Mouse (Mus musculus) forebrain, embryonic 15.5 days (tissue): ENCODE results near the gene Psg20. TPM values are rescaled to one million over a fixed set of nuclear protein-coding genes. Genes with fewer than 3 reads are reported as not detected.
"Not testable (repeated sequence)": the region's sequence is repeated elsewhere in the genome, so short reads cannot be mapped to it uniquely, and the experiment has no call there.

Experiments used
- ATAC-seq: fragments of 200-750 bp; cut with Nextera tagmentation; replicated peaks from 2 replicates; pipeline ENCODE4 v1.8.0; 2017; ENCODE audit warnings: mild to moderate bottlenecking, moderate TSS enrichment, moderate library complexity
- H3K27ac ChIP-seq: fragments of 300-500 bp; sonication (generic); replicated peaks from 2 replicates; pipeline ENCODE4 v1.5.1; 2015; ENCODE audit warnings: mild to moderate bottlenecking, inconsistent platforms
- H3K27me3 ChIP-seq: fragments of 300-500 bp; sonication (generic); 2 replicates; pipeline ENCODE4 v1.6.1; 2015; ENCODE audit warnings: inconsistent platforms
- H3K36me3 ChIP-seq: fragments of 300-500 bp; sonication (generic); 2 replicates; pipeline ENCODE4 v1.6.1; 2015; ENCODE audit warnings: mild to moderate bottlenecking, inconsistent platforms
- H3K4me1 ChIP-seq: fragments of 300-500 bp; sonication (generic); 2 replicates; pipeline ENCODE4 v1.6.1; 2015; ENCODE audit warnings: inconsistent platforms
- H3K4me2 ChIP-seq: fragments of 300-500 bp; sonication (generic); replicated peaks from 2 replicates; pipeline ENCODE4 v1.6.1; 2015; ENCODE audit warnings: mild to moderate bottlenecking, inconsistent platforms
- H3K4me3 ChIP-seq: fragments of 300-500 bp; sonication (generic); 2 replicates; pipeline ENCODE4 v1.5.1; 2015; ENCODE audit warnings: mild to moderate bottlenecking, inconsistent platforms
- H3K9ac ChIP-seq: fragments of 300-500 bp; sonication (generic); replicated peaks from 2 replicates; pipeline ENCODE4 v1.6.1; 2015; ENCODE audit warnings: mild to moderate bottlenecking, inconsistent platforms
- H3K9me3 ChIP-seq: fragments of 300-500 bp; sonication (generic); 2 replicates; pipeline ENCODE4 v1.6.1; 2016; ENCODE audit warnings: inconsistent platforms
- WGBS: fragments of 180-500 bp; shearing (Covaris S2); methylation state at CpG from one replicate; pipeline ENCODE4 v1.1.7; 2015; ENCODE audit warnings: mixed read lengths; 5-methylcytosine and 5-hydroxymethylcytosine counted together
- polyA plus RNA-seq: library from polyadenylated mRNA; unstranded; fragments of >200 nt; fragmentation: Nextera tagmentation; extraction: Ambion mirVana; gene quantifications from 2 replicates; pipeline ENCODE4 v1.2.1, GENCODE M21; 2015

Psg20 gene
- polyA plus RNA-seq = not detected in 2 replicates

DNA sequence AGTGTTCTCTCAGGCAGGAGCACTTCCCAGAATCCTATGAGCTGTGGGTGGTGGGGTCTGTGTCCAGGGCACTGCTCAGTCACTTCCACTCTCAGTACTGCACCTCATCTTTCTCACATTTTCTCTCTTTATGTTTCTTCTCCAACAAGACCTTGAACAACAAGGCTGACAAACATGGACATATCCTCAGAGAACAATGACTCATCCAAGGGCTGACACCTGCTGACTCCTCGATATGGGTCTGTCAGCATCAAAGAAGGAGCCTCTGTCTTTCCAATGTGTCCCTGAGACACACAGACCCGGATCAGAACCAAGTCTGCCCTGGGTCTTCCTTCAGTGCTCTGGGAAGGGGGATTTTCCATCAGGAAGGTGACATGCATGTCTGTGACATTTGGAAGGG, at the start of gene Psg20:
Gene Psg20, minus strand, starts transcription at position 101 of the 400 bp plus-strand sequence.
- H3K4me2 ChIP-seq = no peak within 1 kb of the TSS
- H3K4me3 ChIP-seq = no peak within 1 kb of the TSS
- H3K9me3 ChIP-seq = no peaks in the 10 kb centered on the region
- WGBS = 73% methylated on average over 2 of the region's 2 CpGs
- H3K27me3 ChIP-seq = no peaks in the 10 kb centered on the region
- H3K36me3 ChIP-seq = no peaks in the 10 kb centered on the region
- no peak within 1 kb of the TSS for H3K9ac ChIP-seq
- no peak for ATAC-seq
- H3K4me1 ChIP-seq = no peaks in the 10 kb centered on the region
- H3K27ac ChIP-seq = no peak within 1 kb of the TSS

DNA sequence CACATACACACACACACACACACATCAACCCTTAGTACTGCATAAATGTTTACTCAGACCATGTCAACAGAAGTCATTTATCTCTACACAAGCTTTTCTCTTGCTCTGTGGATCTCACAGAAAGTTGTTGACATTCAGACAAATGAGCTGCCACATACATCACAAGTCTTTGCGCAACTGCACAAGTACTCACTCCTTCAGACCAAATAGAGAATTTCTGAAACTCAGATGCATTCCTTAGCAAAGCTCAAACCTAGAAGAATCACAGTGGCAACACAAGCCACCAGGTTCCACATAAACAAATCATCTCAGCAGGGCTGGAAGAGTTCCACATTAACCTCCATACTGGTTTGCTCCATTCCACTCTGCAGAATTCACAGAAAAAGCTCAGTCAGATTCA, 48.5 kb upstream of the Psg20 start:
- no peak for ATAC-seq
- H3K4me3 ChIP-seq = no peak overlapping the region
- no peak overlapping the region for H3K27ac ChIP-seq
- H3K36me3 ChIP-seq = no peaks in the 10 kb centered on the region
- H3K4me1 ChIP-seq = no peaks in the 10 kb centered on the region
- H3K4me2 ChIP-seq = no peak overlapping the region
- no peak overlapping the region for H3K9ac ChIP-seq
- H3K27me3 ChIP-seq = no peaks in the 10 kb centered on the region
- H3K9me3 ChIP-seq = no peaks in the 10 kb centered on the region
- 94% methylated on average over 1 of the region's 1 CpGs for WGBS

DNA sequence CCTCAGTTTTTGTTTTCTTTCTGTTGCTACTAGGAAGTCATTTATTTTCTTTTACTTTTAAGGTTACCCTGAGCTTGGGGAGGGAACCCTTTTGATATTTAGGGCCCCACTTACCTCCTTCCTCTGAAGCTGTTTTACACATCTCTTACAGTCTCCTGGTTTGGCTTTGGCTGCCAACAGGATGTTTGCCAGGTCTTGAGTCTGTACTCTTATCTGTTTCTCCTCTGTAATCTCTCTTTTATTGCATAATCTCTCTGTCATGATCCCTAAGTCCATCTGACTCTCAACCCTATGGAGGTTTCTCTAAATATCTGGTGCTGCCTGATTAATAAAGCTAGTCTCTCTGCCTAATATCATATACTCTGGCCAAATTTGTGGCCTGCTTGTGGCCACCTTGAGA, 47.1 kb upstream of the Psg20 start:
- H3K4me2 ChIP-seq = no peak overlapping the region
- H3K9me3 ChIP-seq = no peaks in the 10 kb centered on the region
- H3K4me1 ChIP-seq = no peaks in the 10 kb centered on the region
- no peaks in the 10 kb centered on the region for H3K27me3 ChIP-seq
- no peaks in the 10 kb centered on the region for H3K36me3 ChIP-seq
- no peak overlapping the region for H3K4me3 ChIP-seq
- ATAC-seq = no peak
- H3K27ac ChIP-seq = no peak overlapping the region
- H3K9ac ChIP-seq = no peak overlapping the region

DNA sequence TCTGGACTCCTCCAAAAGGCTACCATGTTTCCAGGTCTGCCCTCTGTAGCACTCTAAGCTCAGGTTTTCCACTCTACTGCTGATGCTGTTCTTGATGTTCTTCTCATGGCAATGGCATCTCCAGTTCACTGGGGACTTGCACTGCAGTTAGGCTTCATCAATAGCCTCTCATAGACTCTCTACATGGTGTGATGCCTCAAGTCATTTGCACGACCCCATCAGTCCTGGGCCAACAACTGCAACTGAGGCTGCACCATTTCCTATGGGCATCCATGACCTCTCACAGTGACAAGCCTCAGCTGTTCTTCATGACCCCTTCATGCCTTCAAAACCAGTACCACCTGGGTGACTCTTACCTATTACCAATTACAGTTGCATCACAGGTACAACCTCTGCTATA, 42.4 kb upstream of the Psg20 start:
- H3K4me3 ChIP-seq = no peak overlapping the region
- H3K4me2 ChIP-seq = no peak overlapping the region
- H3K9me3 ChIP-seq = no peaks in the 10 kb centered on the region
- no peaks in the 10 kb centered on the region for H3K4me1 ChIP-seq
- WGBS = 69% methylated on average over 1 of the region's 1 CpGs
- ATAC-seq = no peak
- no peak overlapping the region for H3K27ac ChIP-seq
- no peaks in the 10 kb centered on the region for H3K36me3 ChIP-seq
- no peak overlapping the region for H3K9ac ChIP-seq
- H3K27me3 ChIP-seq = no peaks in the 10 kb centered on the region

DNA sequence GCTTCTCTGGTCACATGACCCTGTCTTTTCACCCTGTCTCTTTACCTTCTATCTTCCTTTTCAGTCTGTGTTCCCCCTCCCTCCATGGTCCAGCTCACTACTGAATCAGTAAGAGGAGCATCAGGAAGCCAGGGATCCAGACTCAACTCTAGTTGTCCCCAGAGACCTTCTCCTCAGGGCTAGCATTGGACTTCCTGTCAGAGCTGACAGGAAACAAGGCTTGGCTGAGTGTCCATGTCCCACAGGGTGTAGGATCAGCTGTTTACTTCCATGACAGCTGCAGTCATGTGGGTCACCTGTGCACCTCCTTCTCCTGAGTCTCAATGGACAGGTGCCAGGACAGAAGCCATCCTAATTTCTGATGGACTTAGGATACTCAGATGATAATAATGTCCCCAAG, 39.9 kb upstream of the Psg20 start:
- not testable (repeated sequence) for H3K27ac ChIP-seq, H3K9ac ChIP-seq, H3K27me3 ChIP-seq, H3K4me1 ChIP-seq, H3K36me3 ChIP-seq, ATAC-seq, H3K4me2 ChIP-seq, H3K4me3 ChIP-seq, H3K9me3 ChIP-seq

DNA sequence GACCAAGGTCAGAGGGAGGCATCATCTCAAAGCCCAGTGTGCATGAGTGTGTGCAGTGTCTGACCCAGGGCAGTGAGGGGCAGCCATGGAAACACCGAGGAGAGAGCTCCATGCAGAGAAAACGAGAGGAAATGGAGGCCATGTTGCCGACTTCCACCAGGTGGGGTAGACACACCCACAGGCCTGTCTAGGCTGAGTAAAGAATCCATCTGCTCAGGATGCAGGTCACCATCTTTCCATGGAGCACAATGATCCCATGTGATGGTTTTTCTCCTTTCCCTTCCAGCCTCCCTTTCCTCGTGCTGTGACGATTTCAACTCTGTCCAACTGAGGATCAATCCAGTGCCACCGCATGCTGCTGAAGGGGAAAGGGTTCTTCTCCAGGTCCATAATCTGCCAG, 38.0 kb upstream of the Psg20 start:
- Histone ChIP-seq H3K9ac (no peak overlapping the region), H3K4me2 (no peak overlapping the region), H3K4me3 (no peak overlapping the region), H3K36me3 (no peaks in the 10 kb centered on the region), H3K27me3 (no peaks in the 10 kb centered on the region), H3K27ac (no peak overlapping the region), H3K4me1 (no peaks in the 10 kb centered on the region), H3K9me3 (no peaks in the 10 kb centered on the region)
- 82% methylated on average over 6 of the region's 6 CpGs for WGBS
- ATAC-seq = no peak

DNA sequence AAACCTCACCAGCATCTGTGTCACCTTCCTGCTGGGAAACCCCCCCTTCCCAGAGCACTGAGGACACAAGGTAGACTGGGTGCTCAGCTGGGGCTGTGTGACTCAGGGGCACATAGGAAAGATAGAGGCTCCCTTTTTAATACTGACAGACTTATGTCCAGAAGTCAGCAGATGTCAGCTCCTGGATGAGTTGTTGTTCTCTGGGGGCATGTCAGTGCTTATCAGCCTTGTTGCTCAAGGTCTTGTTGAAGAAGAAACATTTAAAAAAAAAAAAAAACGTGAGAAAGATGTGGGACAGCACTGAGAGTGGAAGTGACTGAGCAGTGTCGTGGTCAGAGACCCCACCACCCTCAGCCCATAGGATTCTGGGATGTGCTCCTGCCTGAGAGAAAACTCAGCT, 31.8 kb upstream of the Psg20 start, which contains the start of gene Psg22:
Gene Psg22, plus strand, starts transcription at position 301 of the 400 bp plus-strand sequence.
- no peak for ATAC-seq
- Histone ChIP-seq H3K4me2 (no peak within 1 kb of the TSS), H3K36me3 (no peaks in the 10 kb centered on the region), H3K9ac (no peak within 1 kb of the TSS), H3K4me1 (no peaks in the 10 kb centered on the region), H3K27ac (no peak within 1 kb of the TSS), H3K27me3 (no peaks in the 10 kb centered on the region), H3K9me3 (no peaks in the 10 kb centered on the region), H3K4me3 (no peak within 1 kb of the TSS)
- 43% methylated on average over 2 of the region's 2 CpGs for WGBS

DNA sequence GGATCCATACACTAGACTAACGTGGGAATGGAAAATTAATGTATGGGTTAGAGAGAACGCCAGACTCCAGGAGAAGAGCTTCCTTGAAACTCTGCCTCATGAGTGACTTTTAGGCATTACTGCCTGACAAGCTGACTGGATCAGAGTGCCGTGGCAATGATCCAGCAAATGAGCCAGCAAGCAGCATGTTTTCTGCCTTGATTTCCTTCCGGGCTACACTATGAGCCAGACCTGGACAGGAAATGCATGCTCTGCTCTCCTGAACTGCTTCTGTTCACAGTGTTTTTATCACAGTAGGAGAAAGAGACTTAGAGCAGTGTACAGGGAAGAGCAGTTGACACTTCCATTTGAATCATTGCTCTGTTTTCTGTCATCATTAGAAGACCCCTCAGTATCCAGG, 29.6 kb upstream of the Psg20 start:
- no peaks in the 10 kb centered on the region for H3K36me3 ChIP-seq
- no peaks in the 10 kb centered on the region for H3K9me3 ChIP-seq
- no peak for ATAC-seq
- no peaks in the 10 kb centered on the region for H3K27me3 ChIP-seq
- 50% methylated on average over 4 of the region's 4 CpGs for WGBS
- H3K27ac ChIP-seq = no peak overlapping the region
- no peak overlapping the region for H3K9ac ChIP-seq
- no peak overlapping the region for H3K4me2 ChIP-seq
- no peaks in the 10 kb centered on the region for H3K4me1 ChIP-seq
- no peak overlapping the region for H3K4me3 ChIP-seq

DNA sequence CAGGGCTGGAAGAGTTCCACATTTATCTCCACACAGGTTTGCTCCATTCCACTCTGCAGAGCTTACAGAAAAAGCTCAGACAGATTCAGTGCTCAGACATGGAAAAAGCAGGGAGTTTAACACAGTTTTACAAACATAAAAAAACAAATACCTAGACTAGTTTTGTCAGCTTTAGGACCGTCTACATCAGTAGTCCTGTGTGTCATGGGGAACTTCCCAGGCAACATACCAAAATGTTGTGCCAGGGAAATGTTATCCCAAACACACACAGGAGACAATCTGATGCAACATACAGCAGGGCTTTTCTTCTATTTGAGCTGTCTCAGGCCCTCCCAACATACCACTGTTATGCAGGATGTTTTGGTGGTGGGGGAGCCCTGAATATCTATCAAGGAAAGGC, 24.9 kb upstream of the Psg20 start:
- no peak overlapping the region for H3K9ac ChIP-seq
- no peak for ATAC-seq
- H3K27ac ChIP-seq = no peak overlapping the region
- no peaks in the 10 kb centered on the region for H3K27me3 ChIP-seq
- WGBS = 72% methylated on average over 1 of the region's 1 CpGs
- H3K4me2 ChIP-seq = no peak overlapping the region
- H3K4me1 ChIP-seq = no peaks in the 10 kb centered on the region
- no peak overlapping the region for H3K4me3 ChIP-seq
- no peaks in the 10 kb centered on the region for H3K9me3 ChIP-seq
- no peaks in the 10 kb centered on the region for H3K36me3 ChIP-seq

DNA sequence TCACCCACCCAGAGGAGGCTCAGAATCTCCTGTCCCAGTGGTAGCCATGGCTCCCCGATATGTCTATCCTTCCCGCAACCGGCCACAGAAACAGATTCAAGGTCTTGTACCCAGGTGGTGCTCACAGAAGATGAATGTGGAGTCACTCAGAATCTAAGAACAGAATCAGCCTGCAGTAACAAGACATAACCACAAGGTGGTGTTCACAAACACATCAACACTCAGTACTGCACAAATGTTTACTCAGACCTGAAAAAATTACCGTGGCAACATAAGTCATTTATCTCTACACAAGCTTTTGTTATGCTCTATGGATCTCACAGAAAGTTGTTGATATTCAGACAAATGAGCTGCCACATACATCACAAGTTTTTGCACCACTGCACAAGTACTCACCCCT, 24.3 kb upstream of the Psg20 start:
- 77% methylated on average over 4 of the region's 4 CpGs for WGBS
- ATAC-seq, H3K27me3 ChIP-seq, H3K36me3 ChIP-seq, H3K27ac ChIP-seq, H3K9me3 ChIP-seq, H3K4me2 ChIP-seq, H3K4me3 ChIP-seq, H3K4me1 ChIP-seq, H3K9ac ChIP-seq: not testable (repeated sequence)

DNA sequence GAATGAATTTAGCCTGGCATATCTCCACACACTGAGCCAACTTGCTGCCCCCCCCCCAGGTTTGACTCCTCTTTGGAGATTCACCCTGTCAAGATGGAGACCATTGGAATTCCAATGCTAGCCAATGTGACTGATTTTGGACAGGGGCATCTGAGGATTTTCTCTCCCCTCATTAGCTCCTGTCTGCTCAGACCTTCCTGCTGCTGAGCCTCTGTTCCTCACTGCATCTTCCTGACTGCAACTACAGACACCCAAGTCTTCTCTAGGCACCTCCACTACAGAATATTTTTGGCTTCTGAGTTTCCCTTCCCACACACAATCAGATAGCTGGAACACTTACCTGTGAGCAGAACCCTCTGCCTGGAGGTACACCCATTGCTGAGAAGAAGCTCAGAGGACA, 399 bp downstream of the Psg20 start:
- Histone ChIP-seq H3K4me2 (no peak overlapping the region), H3K36me3 (no peaks in the 10 kb centered on the region), H3K27ac (no peak overlapping the region), H3K9me3 (no peaks in the 10 kb centered on the region), H3K4me1 (no peaks in the 10 kb centered on the region), H3K9ac (no peak overlapping the region), H3K4me3 (no peak overlapping the region), H3K27me3 (no peaks in the 10 kb centered on the region)
- no peak for ATAC-seq

DNA sequence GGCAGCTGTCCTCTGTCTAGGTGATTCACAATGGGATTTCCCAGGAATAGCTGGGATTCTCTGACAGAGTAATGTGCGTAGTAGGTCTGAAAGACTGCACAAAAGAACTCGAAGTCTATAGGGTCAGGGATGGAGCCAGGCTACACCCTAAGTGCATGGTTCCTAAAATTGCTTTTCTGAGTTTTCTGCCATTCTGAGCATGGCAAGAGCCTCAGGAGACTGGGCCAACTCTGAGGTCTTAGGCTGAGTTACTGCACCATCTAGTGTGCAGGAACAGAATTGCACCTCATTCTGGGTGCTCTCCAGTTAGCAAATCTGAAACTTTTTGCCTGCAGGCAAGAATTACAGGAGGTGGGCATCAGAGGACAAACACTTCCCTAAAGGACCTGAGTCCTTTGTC, 6.2 kb downstream of the Psg20 start:
- Histone ChIP-seq H3K4me3 (no peak overlapping the region), H3K27me3 (no peaks in the 10 kb centered on the region), H3K4me1 (no peaks in the 10 kb centered on the region), H3K27ac (no peak overlapping the region), H3K4me2 (no peak overlapping the region), H3K9me3 (no peaks in the 10 kb centered on the region), H3K9ac (no peak overlapping the region), H3K36me3 (no peaks in the 10 kb centered on the region)
- 30% methylated on average over 2 of the region's 2 CpGs for WGBS
- 0 out of 2 replicates have a peak, but pooled peaks have one; percentile 8 for ATAC-seq

DNA sequence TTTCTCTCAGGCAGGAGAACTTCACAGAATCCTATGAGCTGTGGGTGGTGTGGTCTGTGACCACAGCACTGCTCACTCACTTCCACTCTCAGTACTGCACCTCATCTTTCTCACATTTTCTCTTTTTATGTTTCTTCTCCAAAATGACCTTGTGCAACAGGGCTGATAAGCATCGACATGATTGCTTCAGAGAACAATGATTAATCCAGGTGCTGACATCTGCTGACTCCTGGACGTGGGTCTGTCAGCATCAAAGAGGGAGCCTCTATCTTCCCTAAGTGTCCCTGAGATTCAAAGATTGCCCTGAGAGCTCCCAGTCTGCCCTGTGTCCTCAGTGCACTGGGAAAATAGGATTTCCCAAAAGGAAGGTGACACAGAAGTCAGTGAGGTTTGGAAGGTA, 29.4 kb downstream of the Psg20 start, which contains the start of gene Psg21:
Gene Psg21, minus strand, starts transcription at position 101 of the 400 bp plus-strand sequence.
- ATAC-seq, H3K27me3 ChIP-seq, H3K36me3 ChIP-seq, H3K9me3 ChIP-seq, H3K4me2 ChIP-seq, H3K4me3 ChIP-seq, H3K9ac ChIP-seq, H3K4me1 ChIP-seq, H3K27ac ChIP-seq: not testable (repeated sequence)
- 55% methylated on average over 2 of the region's 2 CpGs for WGBS
